Mouse (Mus musculus) small intestine, adult 2 months (tissue): ENCODE data around the gene Tfg. TPM values are rescaled to one million over a fixed set of nuclear protein-coding genes. Genes with fewer than 3 reads are reported as not detected.

ENCODE experiments used
- H3K27ac ChIP-seq: fragments of 200-500 bp; 2 replicates; pipeline ENCODE4 v1.5.1; 2012; ENCODE audit warnings: low read depth, low read length, control low read depth, inconsistent platforms; ENCODE audit not compliant: insufficient read depth
- H3K27me3 ChIP-seq: fragments of 200-500 bp; 2 replicates; pipeline ENCODE4 v1.6.1; 2012; ENCODE audit warnings: mild to moderate bottlenecking, moderate library complexity, low read length, inconsistent platforms; ENCODE audit not compliant: control insufficient read depth, insufficient read depth
- H3K36me3 ChIP-seq: fragments of 200-500 bp; 2 replicates; pipeline ENCODE4 v1.6.1; 2012; ENCODE audit warnings: mild to moderate bottlenecking, low read length, control low read depth, inconsistent platforms; ENCODE audit not compliant: control insufficient read depth, insufficient read depth
- H3K4me1 ChIP-seq: fragments of 200-500 bp; 2 replicates; pipeline ENCODE4 v1.6.1; 2012; ENCODE audit warnings: low read length, inconsistent platforms, mixed read lengths; ENCODE audit not compliant: control insufficient read depth, insufficient read depth, insufficient read length
- H3K4me3 ChIP-seq: fragments of 200-500 bp; 2 replicates; pipeline ENCODE4 v1.5.1; 2012; ENCODE audit warnings: low read depth, mild to moderate bottlenecking, control low read depth, inconsistent platforms, low read length, moderate library complexity
- CTCF ChIP-seq: fragments of 200-500 bp; IDR thresholded peaks from 2 replicates; pipeline ENCODE4 v1.5.1; 2012; ENCODE audit warnings: low read depth, mild to moderate bottlenecking, control low read depth, inconsistent platforms, low read length, moderate library complexity, mixed read lengths; ENCODE audit not compliant: insufficient replicate concordance, insufficient read length; ENCODE audit errors: extremely low read depth
- POLR2A ChIP-seq: fragments of 200-500 bp; IDR thresholded peaks from 2 replicates; pipeline ENCODE4 v1.6.1; 2012; ENCODE audit warnings: low read depth, mild to moderate bottlenecking, control low read depth, inconsistent platforms, low read length, moderate library complexity
- WGBS: fragments of 180-500 bp; shearing (Covaris S2); methylation state at CpG from one replicate; pipeline ENCODE4 v1.1.7; 2018; 5-methylcytosine and 5-hydroxymethylcytosine counted together
- polyA plus RNA-seq: library from polyadenylated mRNA; depleted of rRNA; stranded (reverse); fragments of >200 nt; gene quantifications from 2 replicates; pipeline ENCODE4 v1.2.3, GENCODE M21; 2012; rRNA removed

The Tfg gene
- polyA plus RNA-seq, 1 experiment = 444 TPM

DNA sequence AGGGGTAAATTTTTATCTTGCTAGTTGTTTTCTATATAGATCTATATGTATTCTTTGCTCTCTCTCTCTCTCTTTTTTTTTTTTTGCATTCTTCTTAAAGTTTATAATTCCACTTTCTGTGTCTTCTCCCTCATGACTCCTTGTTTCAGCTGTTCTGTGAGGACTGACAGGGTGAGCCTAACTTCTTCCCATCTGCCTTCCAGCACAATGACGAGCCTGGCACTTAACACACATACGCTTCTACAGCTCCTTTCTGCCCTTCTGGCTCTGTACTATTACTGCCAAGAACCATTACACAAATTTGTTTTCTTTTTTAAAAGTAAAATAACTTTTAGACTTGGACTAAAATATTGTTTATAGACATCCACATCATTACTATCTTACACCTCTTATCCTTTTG, 43.8 kb downstream of the Tfg start:
- Histone ChIP-seq H3K4me3 (no peak overlapping the region), H3K4me1 (no peaks in the 10 kb centered on the region), H3K27me3 (no peaks in the 10 kb centered on the region), H3K36me3 (no peaks in the 10 kb centered on the region), H3K27ac (no peak overlapping the region)
- WGBS = 88% methylated on average over 2 of the region's 2 CpGs
- TF ChIP-seq POLR2A (no peak), CTCF (no peak)

DNA sequence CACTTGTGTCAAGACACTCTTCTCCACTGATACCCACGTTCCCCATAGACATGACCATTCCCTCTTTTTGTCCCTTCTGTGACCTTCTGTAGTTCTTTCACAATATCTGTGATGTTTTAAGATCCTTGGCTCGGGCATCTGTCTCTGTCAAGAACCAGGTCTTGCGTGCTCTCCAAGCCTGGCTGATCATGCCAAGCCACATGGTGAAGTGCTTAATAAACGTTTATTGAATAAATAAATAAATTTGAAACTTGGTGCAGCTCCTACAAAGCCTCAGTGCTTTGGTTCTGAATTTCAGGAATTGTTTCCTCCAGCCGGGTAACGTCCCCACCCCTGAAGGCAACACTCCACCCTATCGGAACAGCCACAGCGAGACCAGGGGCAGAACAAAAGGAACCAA, 46.3 kb downstream of the Tfg start:
- Histone ChIP-seq H3K27me3 (no peaks in the 10 kb centered on the region), H3K27ac (no peak overlapping the region), H3K4me1 (no peaks in the 10 kb centered on the region), H3K4me3 (no peak overlapping the region), H3K36me3 (no peaks in the 10 kb centered on the region)
- no peak for TF ChIP-seq CTCF
- TF ChIP-seq POLR2A = no peak
- WGBS = 68% methylated on average over 8 of the region's 8 CpGs

DNA sequence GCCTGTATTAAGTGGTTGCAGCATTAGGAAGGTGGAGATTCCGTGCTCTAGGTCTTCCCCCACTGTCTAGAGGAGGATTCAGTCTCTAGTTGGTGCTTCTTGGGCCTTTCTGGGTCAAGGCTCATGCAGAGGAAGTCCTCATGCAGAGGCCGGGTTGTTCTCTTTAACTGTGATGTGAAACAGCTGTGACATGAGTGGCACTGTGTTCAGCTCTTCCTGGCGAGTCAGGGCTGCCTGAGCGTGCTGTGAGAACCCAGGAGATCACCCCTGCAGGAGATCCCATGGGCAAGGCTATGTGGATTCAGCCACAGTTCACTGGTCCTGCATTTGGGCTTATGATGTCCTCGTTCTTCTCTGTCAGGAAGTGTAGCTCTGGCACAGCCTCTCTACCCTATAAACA, 47.7 kb downstream of the Tfg start:
- no peaks in the 10 kb centered on the region for H3K4me1 ChIP-seq
- TF ChIP-seq CTCF (no peak), POLR2A (no peak)
- no peaks in the 10 kb centered on the region for H3K36me3 ChIP-seq
- H3K27ac ChIP-seq = no peak overlapping the region
- WGBS = 75% methylated on average over 5 of the region's 5 CpGs
- no peaks in the 10 kb centered on the region for H3K27me3 ChIP-seq
- H3K4me3 ChIP-seq = no peak overlapping the region

DNA sequence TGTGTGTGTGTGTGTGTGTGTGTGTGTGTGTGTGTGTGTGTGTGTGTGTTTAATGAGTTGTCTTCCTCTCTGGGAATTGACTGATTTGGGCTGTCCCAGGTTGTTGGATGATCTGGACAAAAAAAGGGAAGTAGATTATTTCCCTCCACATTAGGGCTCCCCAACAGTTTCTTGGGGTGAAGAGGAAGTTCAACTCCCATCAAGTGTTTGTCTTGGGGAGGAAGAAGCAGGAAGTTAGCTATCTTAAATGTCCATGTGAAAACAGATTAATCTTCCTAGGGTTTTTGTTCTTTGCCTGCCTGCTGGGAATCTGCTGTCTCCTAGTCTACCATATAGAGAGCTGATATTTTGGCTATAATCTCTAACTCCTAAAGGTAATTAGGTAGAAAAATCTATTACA, 58.4 kb downstream of the Tfg start:
- Histone ChIP-seq H3K4me3 (no peak overlapping the region), H3K36me3 (no peaks in the 10 kb centered on the region), H3K27ac (no peak overlapping the region), H3K27me3 (no peaks in the 10 kb centered on the region), H3K4me1 (no peaks in the 10 kb centered on the region)
- TF ChIP-seq POLR2A (no peak), CTCF (no peak)

DNA sequence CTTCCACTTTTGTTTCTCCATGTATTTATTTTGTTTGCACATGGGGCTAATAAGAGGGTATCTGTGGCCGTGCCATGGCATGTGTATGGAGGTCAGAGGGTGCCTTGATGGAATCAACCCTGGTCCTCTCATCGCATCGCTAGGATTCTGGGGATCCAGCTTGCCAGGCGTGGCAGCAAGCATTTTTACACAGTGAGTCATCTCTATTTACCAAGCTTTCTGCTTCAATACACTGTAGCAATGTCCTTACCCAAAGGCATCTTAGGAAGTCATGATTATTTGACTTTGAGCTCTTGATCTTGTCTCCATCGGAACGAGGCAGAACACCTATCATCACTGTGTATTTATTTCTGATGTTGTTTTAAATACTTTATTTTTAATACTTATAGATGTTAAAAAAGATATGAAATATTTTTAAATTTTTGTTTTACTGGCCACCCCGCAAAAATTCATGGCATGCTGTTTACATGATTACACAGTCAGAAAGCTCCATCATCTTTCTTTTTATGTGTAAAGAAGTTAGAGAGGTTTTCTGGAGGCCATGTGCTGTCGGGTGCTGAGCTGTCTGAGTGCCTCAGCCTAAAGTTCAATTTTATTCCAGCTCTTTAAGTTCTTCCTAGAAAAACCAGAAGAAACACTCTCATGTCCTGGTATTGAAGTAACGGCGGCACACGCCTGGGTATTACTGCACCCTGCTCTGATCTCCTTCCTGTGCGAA, 61.9 kb downstream of the Tfg start:
- TF ChIP-seq POLR2A (no peak), CTCF (no peak)
- Histone ChIP-seq H3K4me1 (no peaks in the 10 kb centered on the region), H3K4me3 (no peak overlapping the region), H3K27ac (no peak overlapping the region), H3K27me3 (no peaks in the 10 kb centered on the region), H3K36me3 (no peaks in the 10 kb centered on the region)
- 70% methylated on average over 12 of the region's 12 CpGs for WGBS

DNA sequence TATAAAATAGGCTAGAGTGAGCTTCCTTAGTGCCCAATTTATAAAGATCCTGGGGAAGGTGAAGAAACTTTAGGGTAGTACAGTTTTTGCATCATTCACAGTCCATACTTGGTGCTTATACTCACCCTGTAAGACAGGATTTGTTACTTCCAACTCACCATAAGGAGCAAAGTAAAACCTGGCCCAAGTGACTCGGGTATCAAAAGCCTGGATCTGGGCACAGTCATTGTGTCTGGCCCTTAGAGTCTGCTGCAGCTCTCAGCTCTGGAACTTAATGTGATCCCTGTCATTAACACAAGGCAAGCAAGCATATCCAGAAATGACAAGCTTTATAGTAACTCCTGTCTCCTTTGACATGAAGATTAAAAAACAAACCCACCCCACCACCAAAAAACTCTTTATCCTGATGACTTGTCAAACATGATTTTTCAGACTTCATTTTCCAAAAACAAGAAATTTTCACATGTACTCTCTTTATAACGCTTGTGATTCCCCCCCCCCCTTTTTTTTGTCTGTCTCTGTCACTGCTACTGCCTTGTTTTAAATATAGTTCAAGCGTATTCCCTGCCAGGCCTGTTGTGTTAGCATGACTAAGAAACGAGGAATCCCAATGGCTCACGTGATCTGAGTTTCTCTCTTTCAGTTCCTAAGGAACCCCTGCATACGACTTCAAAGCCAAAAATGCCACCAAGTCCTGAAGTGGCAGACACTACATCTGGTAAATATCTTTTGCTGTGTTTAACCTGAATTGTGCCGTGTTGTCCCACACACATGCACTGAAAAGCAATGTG, 70.7 kb downstream of the Tfg start:
- H3K36me3 ChIP-seq = no peaks in the 10 kb centered on the region
- no peak overlapping the region for H3K4me3 ChIP-seq
- no peaks in the 10 kb centered on the region for H3K4me1 ChIP-seq
- H3K27ac ChIP-seq = no peak overlapping the region
- no peak for TF ChIP-seq POLR2A
- no peak for TF ChIP-seq CTCF
- H3K27me3 ChIP-seq = no peaks in the 10 kb centered on the region
- WGBS = 76% methylated on average over 7 of the region's 7 CpGs

DNA sequence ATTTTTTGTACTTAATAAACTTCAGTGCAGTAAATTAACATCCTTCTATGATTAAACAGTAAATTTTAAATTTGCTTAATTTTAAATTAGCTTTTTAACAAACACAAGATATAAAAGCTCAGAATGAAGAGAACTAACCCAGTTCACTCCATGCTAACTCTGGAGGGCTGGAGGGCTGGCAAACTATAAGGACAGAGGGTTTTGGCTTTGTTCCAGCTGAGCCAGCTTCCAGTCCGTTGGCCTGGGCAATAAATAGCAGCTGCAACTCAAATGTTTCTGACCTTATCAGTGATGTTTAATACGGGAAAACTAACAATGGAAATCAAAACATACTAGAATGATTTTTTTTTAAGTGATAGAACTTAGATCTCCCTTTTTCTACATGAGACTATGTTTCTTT, 72.0 kb downstream of the Tfg start:
- TF ChIP-seq CTCF = no peak
- TF ChIP-seq POLR2A = no peak
- Histone ChIP-seq H3K27me3 (no peaks in the 10 kb centered on the region), H3K27ac (no peak overlapping the region), H3K4me1 (no peaks in the 10 kb centered on the region), H3K36me3 (no peaks in the 10 kb centered on the region), H3K4me3 (no peak overlapping the region)
- WGBS = 9% methylated on average over 2 of the region's 2 CpGs

Other genes with a start within 250 kb of the Tfg start
- gene Abi3bp, start 239.6 kb downstream of the Tfg start, polyA plus RNA-seq = 0.76 and 1.0 TPM in 2 replicates
- 3.0 and 8.0 TPM in 2 replicates for gene Adgrg7, start 78.4 kb upstream of the Tfg start, polyA plus RNA-seq
- 0.24 and 0.25 TPM in 2 replicates for gene Tmem45a, start 168.7 kb upstream of the Tfg start, polyA plus RNA-seq
- gene Lnp1, start 210.6 kb upstream of the Tfg start, polyA plus RNA-seq = not detected in 2 replicates